Mouse (Mus musculus) erythroblast, embryonic 14.5 days (primary cell): ENCODE measurements around the gene Adcy5.

ENCODE experiments used
- GATA1 ChIP-seq: IDR thresholded peaks from 2 replicates; pipeline ENCODE4 v1.6.1; 2012; ENCODE audit warnings: low read length, inconsistent platforms, mixed read lengths
- TAL1 ChIP-seq: IDR thresholded peaks from 3 replicates; pipeline ENCODE4 v1.6.1; 2012; ENCODE audit warnings: low read length, inconsistent platforms, mixed read lengths

GRCm38 (mm10) chr16:35239318-35239965 is 84.8 kb downstream of the Adcy5 start:
- TF ChIP-seq TAL1 (no peak), GATA1 (no peak)
